Mouse (Mus musculus) MEL (cell line): ENCODE data around the gene Cd200r2. TPM values are rescaled to one million over a fixed set of nuclear protein-coding genes. Genes with fewer than 3 reads are reported as not detected.

Experiments used
- DNase-seq: peaks from one replicate; pipeline ENCODE4 v3.0.0; 2011; ENCODE audit warnings: low read depth, low spot score
- H3K27ac ChIP-seq: 2 replicates; pipeline ENCODE4 v1.5.1; 2012; ENCODE audit warnings: low read depth, mild to moderate bottlenecking, control low read depth, low read length, moderate library complexity; ENCODE audit not compliant: control insufficient read depth
- H3K27me3 ChIP-seq, 2 experiments: fragments of 150-350 bp in 1 of 2; sonication (generic) in 1 of 2; 2 replicates each; pipeline ENCODE4 v1.6.1; 2012; ENCODE audit warnings: low read length in 2 of 2, mild to moderate bottlenecking in 2 of 2, improper control_type of control experiment in 1 of 2, moderate library complexity in 1 of 2; ENCODE audit not compliant: insufficient read depth in 2 of 2, control insufficient read depth in 1 of 2
- H3K36me3 ChIP-seq, 2 experiments: 2 replicates each; pipeline ENCODE4 v1.6.1; 2012 to 2014; ENCODE audit warnings: low read length in 2 of 2, improper control_type of control experiment in 1 of 2, inconsistent platforms in 1 of 2, mild to moderate bottlenecking in 1 of 2; ENCODE audit not compliant: insufficient read depth in 2 of 2, control insufficient read depth in 1 of 2
- H3K4me1 ChIP-seq, 2 experiments: fragments of 150-350 bp in 1 of 2; sonication (generic) in 1 of 2; 2 replicates each; pipeline ENCODE4 v1.6.1; 2012; ENCODE audit warnings: low read length in 2 of 2, improper control_type of control experiment in 1 of 2, mild to moderate bottlenecking in 1 of 2; ENCODE audit not compliant: insufficient read depth in 2 of 2, control insufficient read depth in 1 of 2
- H3K4me3 ChIP-seq, 2 experiments: fragments of 150-350 bp in 1 of 2; sonication (generic) in 1 of 2; 2 replicates each; pipeline ENCODE4 v1.5.1; 2012; ENCODE audit warnings: low read depth in 2 of 2, low read length in 2 of 2, mild to moderate bottlenecking in 2 of 2, moderate library complexity in 2 of 2, control low read depth in 1 of 2, improper control_type of control experiment in 1 of 2; ENCODE audit not compliant: control insufficient read depth in 1 of 2, insufficient read depth in 1 of 2
- H3K79me2 ChIP-seq: 2 replicates; pipeline ENCODE4 v1.6.1; 2012; ENCODE audit warnings: mild to moderate bottlenecking, low read length, moderate library complexity; ENCODE audit not compliant: control insufficient read depth, poor library complexity, insufficient read depth
- H3K9ac ChIP-seq: 2 replicates; pipeline ENCODE4 v1.6.1; 2012; ENCODE audit warnings: low read depth, mild to moderate bottlenecking, control low read depth, low read length, moderate library complexity; ENCODE audit not compliant: control insufficient read depth, poor library complexity, severe bottlenecking
- H3K9me3 ChIP-seq: fragments of 150-350 bp; sonication (generic); replicated peaks from 2 replicates; pipeline ENCODE4 v1.6.1; 2012; ENCODE audit warnings: mild to moderate bottlenecking, low read length, improper control_type of control experiment, moderate library complexity; ENCODE audit not compliant: insufficient read depth
- CHD2 ChIP-seq: IDR thresholded peaks from 2 replicates; pipeline ENCODE4 v1.6.1; 2011; ENCODE audit warnings: low read length, improper control_type of control experiment
- ELF1 ChIP-seq: IDR thresholded peaks from 2 replicates; pipeline ENCODE4 v1.6.1; 2014; ENCODE audit warnings: low read depth, mild to moderate bottlenecking, inconsistent platforms, low read length, improper control_type of control experiment, moderate library complexity
- ETS1 ChIP-seq: IDR thresholded peaks from 2 replicates; pipeline ENCODE4 v1.6.1; 2012; ENCODE audit warnings: low read depth, mild to moderate bottlenecking, inconsistent platforms, low read length, improper control_type of control experiment, moderate library complexity
- GABPA ChIP-seq: IDR thresholded peaks from 2 replicates; pipeline ENCODE4 v1.6.1; 2012; ENCODE audit warnings: low read depth, mild to moderate bottlenecking, inconsistent platforms, low read length, improper control_type of control experiment, moderate library complexity
- GATA1 ChIP-seq: IDR thresholded peaks from 2 replicates; pipeline ENCODE4 v1.6.1; 2011; ENCODE audit warnings: low read depth, low read length, improper control_type of control experiment
- HCFC1 ChIP-seq: IDR thresholded peaks from 2 replicates; pipeline ENCODE4 v1.6.1; 2012; ENCODE audit warnings: low read depth, mild to moderate bottlenecking, inconsistent platforms, low read length, improper control_type of control experiment, moderate library complexity
- KAT2A ChIP-seq: conservative IDR thresholded peaks from 2 replicates; pipeline ENCODE4 v1.6.1; 2012; ENCODE audit warnings: low read depth, low read length, improper control_type of control experiment, inconsistent platforms
- MAZ ChIP-seq: IDR thresholded peaks from 2 replicates; pipeline ENCODE4 v1.6.1; 2012; ENCODE audit warnings: low read depth, mild to moderate bottlenecking, inconsistent platforms, low read length, improper control_type of control experiment
- MYB ChIP-seq: IDR thresholded peaks from 2 replicates; pipeline ENCODE4 v1.6.1; 2011; ENCODE audit warnings: mild to moderate bottlenecking, low read depth, low read length, improper control_type of control experiment
- NELFE ChIP-seq: IDR thresholded peaks from 2 replicates; pipeline ENCODE4 v1.6.1; 2011; ENCODE audit warnings: low read depth, low read length, improper control_type of control experiment
- POLR2A ChIP-seq, 2 experiments: IDR thresholded peaks; 2 replicates each; pipeline ENCODE4 v1.6.1; 2011 to 2012; ENCODE audit warnings: low read length in 2 of 2, mild to moderate bottlenecking in 2 of 2, control low read depth in 1 of 2, improper control_type of control experiment in 1 of 2, low read depth in 1 of 2, moderate library complexity in 1 of 2; ENCODE audit not compliant: control insufficient read depth in 1 of 2, insufficient read depth in 1 of 2, poor library complexity in 1 of 2
- POLR2AphosphoS5 ChIP-seq: IDR thresholded peaks from 2 replicates; pipeline ENCODE4 v1.6.1; 2012; ENCODE audit warnings: low read depth, borderline replicate concordance, mild to moderate bottlenecking, inconsistent platforms, low read length, moderate library complexity, mixed read lengths
- RAD21 ChIP-seq: IDR thresholded peaks from 2 replicates; pipeline ENCODE4 v1.6.1; 2011; ENCODE audit warnings: mild to moderate bottlenecking, low read depth, low read length, improper control_type of control experiment
- RCOR1 ChIP-seq: IDR thresholded peaks from 2 replicates; pipeline ENCODE4 v1.6.1; 2012; ENCODE audit warnings: low read depth, mild to moderate bottlenecking, inconsistent platforms, low read length, improper control_type of control experiment
- TAL1 ChIP-seq: IDR thresholded peaks from 2 replicates; pipeline ENCODE4 v1.6.1; 2012; ENCODE audit warnings: mild to moderate bottlenecking, inconsistent platforms, low read length, moderate library complexity, mixed read lengths
- TCF12 ChIP-seq: IDR thresholded peaks from 2 replicates; pipeline ENCODE4 v1.6.1; 2014; ENCODE audit warnings: low read depth, mild to moderate bottlenecking, inconsistent platforms, low read length, improper control_type of control experiment, moderate library complexity
- USF1 ChIP-seq: IDR thresholded peaks from 2 replicates; pipeline ENCODE4 v1.6.1; 2014; ENCODE audit warnings: low read depth, mild to moderate bottlenecking, inconsistent platforms, low read length, improper control_type of control experiment, moderate library complexity
- polyA plus RNA-seq, 2 experiments: library from polyadenylated mRNA; stranded (reverse) in 1 of 2; unstranded in 1 of 2; fragments of >175 nt in 1 of 2; fragments of >200 nt in 1 of 2; gene quantifications; 2 replicates each; pipeline versions ENCODE4 v1.2.1 to v1.2.4; 2012; ENCODE audit warnings: low replicate concordance in 2 of 2, low read depth in 1 of 2; ENCODE audit not compliant: insufficient read length in 2 of 2, insufficient read depth in 1 of 2, missing spikeins in 1 of 2
- total RNA-seq: library from RNA; depleted of rRNA; stranded (reverse); fragments of 300-350 nt; gene quantifications from 2 replicates; pipeline ENCODE4 v1.2.3, GENCODE M21; 2012

The Cd200r2 gene
- total and polyA plus RNA-seq, 3 experiments, result not detected

- DNase-seq, result peak; percentile 36
- no peaks in the 10 kb centered on the region for H3K79me2 ChIP-seq
- peak; percentile 41; the same call in 1 of the 2 replicates for TF ChIP-seq GATA1
- no peak for TF ChIP-seq POLR2A (IDR thresholded peaks at IDR 0.05; ENCODE audit: control insufficient read depth in 1 of 2, insufficient read depth in 1 of 2, low read depth in 1 of 2, low read length in 2 of 2, poor library complexity in 1 of 2)
- TF ChIP-seq TAL1, result peak; percentile 10; the same call in 1 of the 2 replicates
Measured at GRCm38 (mm10) chr16:44951360-44952114, 84.6 kb downstream of the Cd200r2 start.

GRCm38 (mm10) chr16:44962296-44962695 lies 95.4 kb downstream of the Cd200r2 start:
- H3K36me3 ChIP-seq, result peaks cover 0 to 36% of the 10 kb centered on the region in 2 experiments; a peak in 2 of 4 replicates
- peaks cover 0 to 32% of the 10 kb centered on the region in 2 experiments; a peak in 2 of 4 replicates for H3K4me1 ChIP-seq
- no peak overlapping the region for H3K9ac ChIP-seq
- no peak for TF ChIP-seq MAZ
- no peak for TF ChIP-seq CHD2
- TF ChIP-seq ELF1, result no peak
- no peak for TF ChIP-seq POLR2AphosphoS5
- no peak for TF ChIP-seq MYB
- no peak for TF ChIP-seq GABPA
- TF ChIP-seq HCFC1, result no peak
- TF ChIP-seq ETS1, result no peak
- no peak; the same call in 1 of the 2 replicates for TF ChIP-seq RAD21
- no peak for TF ChIP-seq POLR2A (IDR thresholded peaks at IDR 0.05; ENCODE audit: control insufficient read depth in 1 of 2, insufficient read depth in 1 of 2, low read depth in 1 of 2, low read length in 2 of 2, poor library complexity in 1 of 2)
- no peak for TF ChIP-seq TCF12
- TF ChIP-seq NELFE, result no peak
- no peak for TF ChIP-seq KAT2A
- TF ChIP-seq USF1, result no peak
- TF ChIP-seq RCOR1, result no peak
- H3K79me2 ChIP-seq, result no peaks in the 10 kb centered on the region
- H3K9me3 ChIP-seq, result no peaks in the 10 kb centered on the region
- H3K27me3 ChIP-seq, result no peaks in the 10 kb centered on the region
- peak overlapping the region; percentile 27; the same call in 1 of the 2 replicates for H3K27ac ChIP-seq
- DNase-seq, result no peak
- no peak overlapping the region for H3K4me3 ChIP-seq

More at GRCm38 (mm10) chr16:44951360-44952114, 84.6 kb downstream of the Cd200r2 start:
- H3K4me3 ChIP-seq, result no peak overlapping the region
- peak overlapping the region; percentile 32 for H3K27ac ChIP-seq
- no peaks in the 10 kb centered on the region for H3K27me3 ChIP-seq
- no peaks in the 10 kb centered on the region for H3K9me3 ChIP-seq
- no peak overlapping the region for H3K9ac ChIP-seq
- peaks cover 0 to 13% of the 10 kb centered on the region in 2 experiments; a peak in 2 of 4 replicates for H3K36me3 ChIP-seq
- H3K4me1 ChIP-seq, result peaks cover 4 to 9% of the 10 kb centered on the region in 2 experiments; a peak in 3 of 4 replicates
